Mouse (Mus musculus) myocyte (in vitro differentiated cells): ENCODE results near the gene Htr2c. TPM values are rescaled to one million over a fixed set of nuclear protein-coding genes. Genes with fewer than 3 reads are reported as not detected.
A peak's percentile ranks its signal among the peaks of the same experiment; 100 is the strongest.

ENCODE experiments used
- H3K27me3 ChIP-seq: one replicate; pipeline ENCODE4 v1.6.1; 2011; ENCODE audit not compliant: control insufficient read depth, insufficient read depth, insufficient read length
- H3K36me3 ChIP-seq: one replicate; pipeline ENCODE4 v1.6.1; 2011; ENCODE audit not compliant: control insufficient read depth, insufficient read depth
- H3K4me2 ChIP-seq: one replicate; pipeline ENCODE4 v1.6.1; 2011; ENCODE audit warnings: low read depth, control low read depth
- H3K4me3 ChIP-seq: one replicate; pipeline ENCODE4 v1.5.1; 2011; ENCODE audit warnings: mild to moderate bottlenecking, control low read depth, moderate library complexity
- H3K79me2 ChIP-seq: one replicate; pipeline ENCODE4 v1.6.1; 2011; ENCODE audit not compliant: control insufficient read depth, insufficient read depth
- H3ac ChIP-seq: one replicate; pipeline ENCODE4 v1.6.1; 2011; ENCODE audit not compliant: control insufficient read depth, insufficient read length
- CEBPB ChIP-seq: IDR thresholded peaks from 2 replicates; pipeline ENCODE4 v1.6.1; 2011; ENCODE audit warnings: mild to moderate bottlenecking, moderate library complexity; ENCODE audit not compliant: poor library complexity, insufficient read depth, severe bottlenecking
- E2F4 ChIP-seq: IDR thresholded peaks from one replicate; pipeline ENCODE4 v1.6.1; 2011; ENCODE audit warnings: mild to moderate bottlenecking, control low read depth, moderate library complexity; ENCODE audit not compliant: insufficient read depth
- MAX ChIP-seq: IDR thresholded peaks from one replicate; pipeline ENCODE4 v1.6.1; 2011; ENCODE audit warnings: low read depth, mild to moderate bottlenecking, control low read depth
- MYOD1 ChIP-seq, 3 experiments: IDR thresholded peaks; one replicate each; pipeline ENCODE4 v1.6.1; 2011; ENCODE audit warnings: control low read depth in 2 of 3, low read depth in 2 of 3, mild to moderate bottlenecking in 2 of 3, moderate library complexity in 1 of 3; ENCODE audit not compliant: insufficient read length in 2 of 3, control insufficient read depth in 1 of 3
- MYOG ChIP-seq, 3 experiments: IDR thresholded peaks; one replicate each; pipeline ENCODE4 v1.6.1; 2011; ENCODE audit warnings: control low read depth in 2 of 3, low read depth in 2 of 3, mild to moderate bottlenecking in 2 of 3; ENCODE audit not compliant: insufficient read length in 2 of 3, control insufficient read depth in 1 of 3, insufficient read depth in 1 of 3
- POLR2A ChIP-seq: IDR thresholded peaks from one replicate; pipeline ENCODE4 v1.6.1; 2011; ENCODE audit warnings: low read depth, mild to moderate bottlenecking, control low read depth, moderate library complexity; ENCODE audit not compliant: insufficient read length
- POLR2AphosphoS2 ChIP-seq: IDR thresholded peaks from one replicate; pipeline ENCODE4 v1.6.1; 2011; ENCODE audit warnings: low read depth, control low read depth; ENCODE audit not compliant: insufficient read length
- REST ChIP-seq: IDR thresholded peaks from one replicate; pipeline ENCODE4 v1.6.1; 2011; ENCODE audit warnings: mild to moderate bottlenecking, control low read depth, moderate library complexity; ENCODE audit not compliant: insufficient read depth, insufficient read length
- SRF ChIP-seq: IDR thresholded peaks from one replicate; pipeline ENCODE4 v1.6.1; 2011; ENCODE audit warnings: low read depth; ENCODE audit not compliant: control insufficient read depth, insufficient read length
- TCF12 ChIP-seq: IDR thresholded peaks from one replicate; pipeline ENCODE4 v1.6.1; 2011; ENCODE audit warnings: mild to moderate bottlenecking, control low read depth; ENCODE audit not compliant: poor library complexity, insufficient read depth, severe bottlenecking
- TCF3 ChIP-seq: IDR thresholded peaks from one replicate; pipeline ENCODE4 v1.6.1; 2011; ENCODE audit warnings: low read depth, control low read depth; ENCODE audit not compliant: insufficient read length
- USF1 ChIP-seq: IDR thresholded peaks from one replicate; pipeline ENCODE4 v1.6.1; 2011; ENCODE audit warnings: low read depth, mild to moderate bottlenecking, control low read depth, moderate library complexity
- polyA plus RNA-seq: library from polyadenylated mRNA; unstranded; fragments of >200 nt; fragmentation: generic; extraction: Trizol; gene quantifications from one replicate; pipeline ENCODE4 v1.2.1, GENCODE M21; 2012; ENCODE audit warnings: missing spikeins

Htr2c gene
- polyA plus RNA-seq, 1 experiment, result not detected

GRCm38 (mm10) chrX:146958608-146959007 is 3.7 kb upstream of the Htr2c start:
- H3K27me3 ChIP-seq, result peaks cover 6% of the 10 kb centered on the region
- no peaks in the 10 kb centered on the region for H3K79me2 ChIP-seq
- TF ChIP-seq TCF3 (no peak), USF1 (no peak), MYOG (IDR thresholded peaks at IDR 0.05; ENCODE audit: control insufficient read depth in 1 of 3, insufficient read depth in 1 of 3, insufficient read length in 2 of 3, low read depth in 2 of 3) (no peak), TCF12 (no peak), REST (no peak), SRF (no peak), MAX (no peak), POLR2AphosphoS2 (no peak), E2F4 (no peak)
- no peak overlapping the region for H3K4me2 ChIP-seq
- H3K4me3 ChIP-seq, result no peak overlapping the region
- no peak overlapping the region for H3ac ChIP-seq
- no peaks in the 10 kb centered on the region for H3K36me3 ChIP-seq

- H3K4me2 ChIP-seq, result peak overlapping the region; percentile 18
- H3ac ChIP-seq, result no peak overlapping the region
- H3K4me3 ChIP-seq, result no peak overlapping the region
- no peak for TF ChIP-seq MAX
- TF ChIP-seq TCF12, result no peak
- no peak for TF ChIP-seq SRF
- TF ChIP-seq CEBPB, result no peak
- TF ChIP-seq TCF3, result no peak
- no peak for TF ChIP-seq E2F4
- no peak for TF ChIP-seq POLR2A
- TF ChIP-seq MYOD1 (IDR thresholded peaks at IDR 0.05; ENCODE audit: control insufficient read depth in 1 of 3, insufficient read length in 2 of 3, low read depth in 2 of 3), result no peak
- no peak for TF ChIP-seq REST
- no peaks in the 10 kb centered on the region for H3K79me2 ChIP-seq
- H3K27me3 ChIP-seq, result peaks cover 6% of the 10 kb centered on the region
- no peaks in the 10 kb centered on the region for H3K36me3 ChIP-seq
Measured at GRCm38 (mm10) chrX:146959960-146960359, 2.4 kb upstream of the Htr2c start.

GRCm38 (mm10) chrX:146962914-146963547 is 718 bp downstream of the Htr2c start:
- Histone ChIP-seq H3K27me3 (peaks cover 6% of the 10 kb centered on the region), H3K4me3 (no peak overlapping the region), H3K79me2 (no peaks in the 10 kb centered on the region), H3K36me3 (no peaks in the 10 kb centered on the region), H3ac (no peak overlapping the region), H3K4me2 (no peak overlapping the region)
- TF ChIP-seq E2F4, result no peak
- no peak for TF ChIP-seq TCF3

- TF ChIP-seq MAX, result no peak
- TF ChIP-seq E2F4, result no peak
- no peak for TF ChIP-seq REST
- TF ChIP-seq TCF3, result no peak
- TF ChIP-seq SRF, result no peak
- no peak for TF ChIP-seq CEBPB
- no peak for TF ChIP-seq TCF12
- Histone ChIP-seq H3K4me3 (no peak overlapping the region), H3K36me3 (no peaks in the 10 kb centered on the region), H3ac (no peak overlapping the region), H3K27me3 (no peaks in the 10 kb centered on the region), H3K4me2 (no peak overlapping the region), H3K79me2 (no peaks in the 10 kb centered on the region)
Measured at GRCm38 (mm10) chrX:146979931-146980330, 17.6 kb downstream of the Htr2c start.

- Histone ChIP-seq H3K4me3 (no peak overlapping the region), H3K36me3 (no peaks in the 10 kb centered on the region), H3K79me2 (no peaks in the 10 kb centered on the region), H3K27me3 (no peaks in the 10 kb centered on the region), H3K4me2 (no peak overlapping the region), H3ac (no peak overlapping the region)
- no peak for TF ChIP-seq MYOD1 (IDR thresholded peaks at IDR 0.05; ENCODE audit: control insufficient read depth in 1 of 3, insufficient read length in 2 of 3, low read depth in 2 of 3)
- no peak for TF ChIP-seq E2F4
- no peak for TF ChIP-seq CEBPB
- no peak for TF ChIP-seq POLR2A
- TF ChIP-seq POLR2AphosphoS2, result no peak
- TF ChIP-seq SRF, result no peak
- no peak for TF ChIP-seq REST
- no peak for TF ChIP-seq MAX
- TF ChIP-seq TCF12, result no peak
- no peak for TF ChIP-seq TCF3
- TF ChIP-seq MYOG (IDR thresholded peaks at IDR 0.05; ENCODE audit: control insufficient read depth in 1 of 3, insufficient read depth in 1 of 3, insufficient read length in 2 of 3, low read depth in 2 of 3), result no peak
- TF ChIP-seq USF1, result no peak
Measured at GRCm38 (mm10) chrX:147055730-147056129, 93.4 kb downstream of the Htr2c start.
